Mouse (Mus musculus): ENCODE data around the gene Gsdma3. TPM values are rescaled to one million over a fixed set of nuclear protein-coding genes. Genes with fewer than 3 reads are reported as not detected.
"Not testable (repeated sequence)": the region's sequence is repeated elsewhere in the genome, so short reads cannot be mapped to it uniquely, and the experiment has no call there.

Gsdma3 gene
- polyA plus RNA-seq, 1 experiment = not detected

- no peak for DNase-seq (ENCODE audit: low read depth in 1 of 2, low spot score in 2 of 2)
- Histone ChIP-seq H3K36me3 (ENCODE audit: control insufficient read depth, insufficient read depth, low read length) (no peaks in the 10 kb centered on the region), H3K27ac (ENCODE audit: insufficient read depth, low read length) (no peak overlapping the region), H3K4me1 (ENCODE audit: control insufficient read depth, insufficient read depth, insufficient read length) (no peaks in the 10 kb centered on the region), H3K4me3 (ENCODE audit: extremely low read depth, insufficient read depth, insufficient read length) (no peak overlapping the region), H3K27me3 (ENCODE audit: control insufficient read depth, insufficient read depth, low read length) (no peaks in the 10 kb centered on the region; the same call in 1 of the 2 replicates)
- 70% methylated on average over 1 of the region's 1 CpGs for WGBS
- TF ChIP-seq POLR2A (IDR thresholded peaks at IDR 0.05; ENCODE audit: low read depth, low read length) (no peak), CTCF (IDR thresholded peaks at IDR 0.05; ENCODE audit: extremely low read depth, insufficient read depth, insufficient read length, insufficient replicate concordance) (no peak)
Measured at GRCm38 (mm10) chr11:98637501-98637900, 11.3 kb downstream of the Gsdma3 start.

GRCm38 (mm10) chr11:98640091-98640490 lies 13.9 kb downstream of the Gsdma3 start:
- Histone ChIP-seq H3K4me1 (ENCODE audit: control insufficient read depth, insufficient read depth, insufficient read length) (no peaks in the 10 kb centered on the region), H3K4me3 (ENCODE audit: extremely low read depth, insufficient read depth, insufficient read length) (no peak overlapping the region), H3K36me3 (ENCODE audit: control insufficient read depth, insufficient read depth, low read length) (no peaks in the 10 kb centered on the region), H3K27ac (ENCODE audit: insufficient read depth, low read length) (no peak overlapping the region), H3K27me3 (ENCODE audit: control insufficient read depth, insufficient read depth, low read length) (no peaks in the 10 kb centered on the region)
- TF ChIP-seq POLR2A (IDR thresholded peaks at IDR 0.05; ENCODE audit: low read depth, low read length) = no peak
- no peak for TF ChIP-seq CTCF (IDR thresholded peaks at IDR 0.05; ENCODE audit: extremely low read depth, insufficient read depth, insufficient read length, insufficient replicate concordance)
- DNase-seq (ENCODE audit: low read depth in 1 of 2, low spot score in 2 of 2) = no peak
- 54% methylated on average over 5 of the region's 5 CpGs for WGBS

- no peak overlapping the region for H3K27ac ChIP-seq (ENCODE audit: insufficient read depth, low read length)
- WGBS = 91% methylated on average over 3 of the region's 3 CpGs
Measured at GRCm38 (mm10) chr11:98644757-98645156, 18.6 kb downstream of the Gsdma3 start.

GRCm38 (mm10) chr11:98645946-98646345 lies 19.8 kb downstream of the Gsdma3 start:
- H3K27me3 ChIP-seq (ENCODE audit: control insufficient read depth, insufficient read depth, low read length) = no peaks in the 10 kb centered on the region
- no peak for TF ChIP-seq POLR2A (IDR thresholded peaks at IDR 0.05; ENCODE audit: low read depth, low read length)
- TF ChIP-seq CTCF (IDR thresholded peaks at IDR 0.05; ENCODE audit: extremely low read depth, insufficient read depth, insufficient read length, insufficient replicate concordance) = no peak
- no peak overlapping the region for H3K4me3 ChIP-seq (ENCODE audit: extremely low read depth, insufficient read depth, insufficient read length)
- H3K27ac ChIP-seq (ENCODE audit: insufficient read depth, low read length) = no peak overlapping the region
- WGBS = 78% methylated on average over 2 of the region's 2 CpGs
- no peaks in the 10 kb centered on the region for H3K36me3 ChIP-seq (ENCODE audit: control insufficient read depth, insufficient read depth, low read length)
- no peak for DNase-seq (ENCODE audit: low read depth in 1 of 2, low spot score in 2 of 2)
- no peaks in the 10 kb centered on the region for H3K4me1 ChIP-seq (ENCODE audit: control insufficient read depth, insufficient read depth, insufficient read length)

More at GRCm38 (mm10) chr11:98644757-98645156, 18.6 kb downstream of the Gsdma3 start:
- no peak overlapping the region for H3K4me3 ChIP-seq (ENCODE audit: extremely low read depth, insufficient read depth, insufficient read length)
- no peaks in the 10 kb centered on the region for H3K36me3 ChIP-seq (ENCODE audit: control insufficient read depth, insufficient read depth, low read length)
- DNase-seq (ENCODE audit: low read depth in 1 of 2, low spot score in 2 of 2) = no peak
- no peaks in the 10 kb centered on the region for H3K27me3 ChIP-seq (ENCODE audit: control insufficient read depth, insufficient read depth, low read length)
- no peaks in the 10 kb centered on the region for H3K4me1 ChIP-seq (ENCODE audit: control insufficient read depth, insufficient read depth, insufficient read length)
- TF ChIP-seq POLR2A (IDR thresholded peaks at IDR 0.05; ENCODE audit: low read depth, low read length) (no peak), CTCF (IDR thresholded peaks at IDR 0.05; ENCODE audit: extremely low read depth, insufficient read depth, insufficient read length, insufficient replicate concordance) (no peak)

GRCm38 (mm10) chr11:98646459-98646858 lies 20.3 kb downstream of the Gsdma3 start, which contains the start of gene Gsdma2:
Gsdma2 (plus strand) TSS chr11:98646759.
- Histone ChIP-seq H3K27ac (ENCODE audit: insufficient read depth, low read length) (no peak within 1 kb of the TSS), H3K27me3 (ENCODE audit: control insufficient read depth, insufficient read depth, low read length) (no peaks in the 10 kb centered on the region), H3K4me1 (ENCODE audit: control insufficient read depth, insufficient read depth, insufficient read length) (no peaks in the 10 kb centered on the region), H3K4me3 (ENCODE audit: extremely low read depth, insufficient read depth, insufficient read length) (no peak within 1 kb of the TSS), H3K36me3 (ENCODE audit: control insufficient read depth, insufficient read depth, low read length) (no peaks in the 10 kb centered on the region)
- WGBS = 67% methylated on average over 2 of the region's 2 CpGs
- DNase-seq (ENCODE audit: low read depth in 1 of 2, low spot score in 2 of 2) = no peak
- TF ChIP-seq POLR2A (IDR thresholded peaks at IDR 0.05; ENCODE audit: low read depth, low read length) (no peak), CTCF (IDR thresholded peaks at IDR 0.05; ENCODE audit: extremely low read depth, insufficient read depth, insufficient read length, insufficient replicate concordance) (no peak)

- not testable (repeated sequence) for H3K27ac ChIP-seq (ENCODE audit: insufficient read depth, low read length); H3K4me3 ChIP-seq (ENCODE audit: extremely low read depth, insufficient read depth, insufficient read length); H3K27me3 ChIP-seq (ENCODE audit: control insufficient read depth, insufficient read depth, low read length); H3K36me3 ChIP-seq (ENCODE audit: control insufficient read depth, insufficient read depth, low read length); H3K4me1 ChIP-seq (ENCODE audit: control insufficient read depth, insufficient read depth, insufficient read length)
- peak; percentile 14 to 34 for DNase-seq (ENCODE audit: low read depth in 1 of 2, low spot score in 2 of 2)
- TF ChIP-seq CTCF (IDR thresholded peaks at IDR 0.05; ENCODE audit: extremely low read depth, insufficient read depth, insufficient read length, insufficient replicate concordance) = peak; percentile 53; the same call in 1 of the 2 replicates
- 13% methylated on average over 7 of the region's 7 CpGs for WGBS
Measured at GRCm38 (mm10) chr11:98655076-98655475, 28.9 kb downstream of the Gsdma3 start.

- H3K4me3 ChIP-seq (ENCODE audit: extremely low read depth, insufficient read depth, insufficient read length) = no peak overlapping the region
- WGBS = 3% methylated on average over 6 of the region's 6 CpGs
- H3K4me1 ChIP-seq (ENCODE audit: control insufficient read depth, insufficient read depth, insufficient read length) = no peaks in the 10 kb centered on the region; the same call in 1 of the 2 replicates
- DNase-seq (ENCODE audit: low read depth in 1 of 2, low spot score in 2 of 2) = peak; percentile 9 to 67
- peak; percentile 15; the same call in 1 of the 2 replicates for TF ChIP-seq CTCF (IDR thresholded peaks at IDR 0.05; ENCODE audit: extremely low read depth, insufficient read depth, insufficient read length, insufficient replicate concordance)
- TF ChIP-seq POLR2A (IDR thresholded peaks at IDR 0.05; ENCODE audit: low read depth, low read length) = no peak
- no peaks in the 10 kb centered on the region for H3K36me3 ChIP-seq (ENCODE audit: control insufficient read depth, insufficient read depth, low read length)
- H3K27ac ChIP-seq (ENCODE audit: insufficient read depth, low read length) = no peak overlapping the region
- no peaks in the 10 kb centered on the region for H3K27me3 ChIP-seq (ENCODE audit: control insufficient read depth, insufficient read depth, low read length)
Measured at GRCm38 (mm10) chr11:98660517-98660916, 34.4 kb downstream of the Gsdma3 start.
